Mouse (Mus musculus) erythroblast, embryonic 14.5 days (primary cell): ENCODE measurements around the gene Slc24a3.

Experiments used
- GATA1 ChIP-seq: IDR thresholded peaks from 2 replicates; pipeline ENCODE4 v1.6.1; 2012; ENCODE audit warnings: low read length, inconsistent platforms, mixed read lengths
- TAL1 ChIP-seq: IDR thresholded peaks from 3 replicates; pipeline ENCODE4 v1.6.1; 2012; ENCODE audit warnings: low read length, inconsistent platforms, mixed read lengths

GRCm38 (mm10) chr2:145223646-145224045, 56.1 kb downstream of the Slc24a3 start:
- no peak for TF ChIP-seq GATA1
- no peak for TF ChIP-seq TAL1
